Mouse (Mus musculus): ENCODE data around the gene Grik3.

Grik3 gene

GRCm38 (mm10) chr4:125545768-125546220, 55.3 kb downstream of the Grik3 start:
- DNase-seq (ENCODE audit: low spot score), result no peak

- DNase-seq (ENCODE audit: low spot score), result no peak
Observed at GRCm38 (mm10) chr4:125548190-125548589, 57.7 kb downstream of the Grik3 start.

GRCm38 (mm10) chr4:125553754-125554153, 63.3 kb downstream of the Grik3 start:
- DNase-seq (ENCODE audit: low spot score), result no peak

GRCm38 (mm10) chr4:125556405-125557308, 66.2 kb downstream of the Grik3 start:
- no peak for DNase-seq (ENCODE audit: low spot score)

GRCm38 (mm10) chr4:125559564-125559963, 69.1 kb downstream of the Grik3 start:
- no peak for DNase-seq (ENCODE audit: low spot score)

- DNase-seq (ENCODE audit: low spot score), result no peak
Observed at GRCm38 (mm10) chr4:125560806-125561205, 70.3 kb downstream of the Grik3 start.

GRCm38 (mm10) chr4:125563579-125563978, 73.1 kb downstream of the Grik3 start:
- no peak for DNase-seq (ENCODE audit: low spot score)

GRCm38 (mm10) chr4:125564008-125564710, 73.7 kb downstream of the Grik3 start:
- DNase-seq (ENCODE audit: low spot score), result no peak

- no peak for DNase-seq (ENCODE audit: low spot score)
Observed at GRCm38 (mm10) chr4:125565711-125566439, 75.4 kb downstream of the Grik3 start.

GRCm38 (mm10) chr4:125568210-125568609, 77.7 kb downstream of the Grik3 start:
- DNase-seq (ENCODE audit: low spot score), result no peak

- DNase-seq (ENCODE audit: low spot score), result no peak
Observed at GRCm38 (mm10) chr4:125571651-125572311, 81.3 kb downstream of the Grik3 start.

GRCm38 (mm10) chr4:125572312-125572663, 81.8 kb downstream of the Grik3 start:
- DNase-seq (ENCODE audit: low spot score), result no peak

- no peak for DNase-seq (ENCODE audit: low spot score)
Observed at GRCm38 (mm10) chr4:125573000-125573399, 82.5 kb downstream of the Grik3 start.

GRCm38 (mm10) chr4:125573951-125574675, 83.6 kb downstream of the Grik3 start:
- no peak for DNase-seq (ENCODE audit: low spot score)

- no peak for DNase-seq (ENCODE audit: low spot score)
Observed at GRCm38 (mm10) chr4:125580336-125580735, 89.8 kb downstream of the Grik3 start.

GRCm38 (mm10) chr4:125583272-125583671, 92.8 kb downstream of the Grik3 start:
- no peak for DNase-seq (ENCODE audit: low spot score)

- no peak for DNase-seq (ENCODE audit: low spot score)
Observed at GRCm38 (mm10) chr4:125583935-125584334, 93.4 kb downstream of the Grik3 start.

GRCm38 (mm10) chr4:125584676-125585075, 94.2 kb downstream of the Grik3 start:
- DNase-seq (ENCODE audit: low spot score), result no peak

- DNase-seq (ENCODE audit: low spot score), result no peak
Observed at GRCm38 (mm10) chr4:125587577-125587976, 97.1 kb downstream of the Grik3 start.

- peak; percentile 18 for DNase-seq (ENCODE audit: low spot score)
Observed at GRCm38 (mm10) chr4:125590241-125590919, 99.9 kb downstream of the Grik3 start.

GRCm38 (mm10) chr4:125592663-125593062, 102.2 kb downstream of the Grik3 start:
- DNase-seq (ENCODE audit: low spot score), result no peak
